9 mouse cellular contexts compared by ENCODE assay signal in the genomic region with DNA sequence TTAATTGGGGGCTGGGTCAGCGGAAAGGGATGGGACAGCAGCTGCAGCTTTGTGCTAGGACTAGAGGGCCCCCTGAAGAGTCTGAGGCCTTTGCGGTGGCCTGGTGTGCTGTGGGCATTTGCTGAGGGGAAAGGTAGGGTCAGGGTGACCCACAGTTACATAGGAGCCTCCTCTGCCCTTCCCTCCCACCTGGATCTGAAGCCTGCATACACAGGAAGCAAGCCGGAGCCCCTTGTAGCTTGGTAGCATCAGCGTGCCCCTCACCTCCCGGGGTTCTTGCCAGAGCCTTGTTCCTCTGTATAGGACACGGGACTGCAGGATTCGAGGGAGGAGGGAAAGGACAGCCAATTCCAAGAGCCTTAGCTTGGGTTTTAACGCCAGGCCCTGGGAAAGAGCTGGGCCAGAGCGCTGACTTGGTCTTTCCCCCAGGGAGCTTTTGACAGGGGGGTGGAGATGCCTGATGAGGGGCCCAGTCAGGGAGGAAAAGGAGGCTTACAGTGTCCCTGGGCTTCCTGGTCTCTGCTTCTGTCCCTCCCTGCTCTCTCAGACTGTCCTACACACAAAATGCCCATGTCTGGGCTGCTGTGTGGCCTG. TPM values are rescaled to one million over a fixed set of nuclear protein-coding genes. Genes with fewer than 3 reads are reported as not detected.
A peak's percentile ranks its signal among the peaks of the same experiment; 100 is the strongest.
DNase-seq lines count a peak whose midpoint lies in the region; ATAC-seq lines count a peak whose summit lies in the region.
"Had no signal": no experiment of that assay in that cellular context is flagged by ENCODE, and none has a peak within 500 bp of the region (broad histone marks: within the 10 kb centered on the region; RNA-seq: fewer than 3 reads in every experiment).

No protein-coding gene starts in this region.

- no peaks in the 10 kb centered on the region for H3K27me3 ChIP-seq in kidney, embryonic 14.5 days (ENCODE audit: control insufficient read depth, insufficient read depth, low read length)
- H3K27me3 ChIP-seq in forebrain, embryonic 13.5 days: no peaks in the 10 kb centered on the region
- H3K27me3 ChIP-seq in intestine, embryonic 14.5 days (replicated peaks; ENCODE audit: control insufficient read depth, insufficient read depth, low read length): no peaks in the 10 kb centered on the region
- no peaks in the 10 kb centered on the region for H3K27me3 ChIP-seq in neural tube, embryonic 11.5 days (ENCODE audit: control insufficient read depth, insufficient read depth, low read length)

- WGBS in kidney, embryonic 14.5 days: 9% methylated on average over 9 of the region's 9 CpGs
- WGBS in forebrain, embryonic 13.5 days: 2% methylated on average over 9 of the region's 9 CpGs
- 14% methylated on average over 9 of the region's 9 CpGs for WGBS in intestine, embryonic 14.5 days
- WGBS in neural tube, embryonic 11.5 days: 1% methylated on average over 9 of the region's 9 CpGs

- peak overlapping the region; percentile 71 for H3K9ac ChIP-seq in kidney, embryonic 14.5 days (ENCODE audit: low read depth, low read length)
- peak overlapping the region; percentile 73 for H3K9ac ChIP-seq in forebrain, embryonic 13.5 days
- H3K9ac ChIP-seq in intestine, embryonic 14.5 days (ENCODE audit: low read length): peak overlapping the region; percentile 79
- H3K9ac ChIP-seq in neural tube, embryonic 11.5 days (ENCODE audit: low read length): peak overlapping the region; percentile 48

- no peaks in the 10 kb centered on the region for H3K9me3 ChIP-seq in kidney, embryonic 14.5 days (ENCODE audit: control insufficient read depth, low read length)
- H3K9me3 ChIP-seq in forebrain, embryonic 13.5 days (replicated peaks): no peaks in the 10 kb centered on the region
- H3K9me3 ChIP-seq in intestine, embryonic 14.5 days (ENCODE audit: control insufficient read depth, low read length): no peaks in the 10 kb centered on the region
- H3K9me3 ChIP-seq in neural tube, embryonic 11.5 days (ENCODE audit: control insufficient read depth, low read length): no peaks in the 10 kb centered on the region

- H3K4me3 ChIP-seq in kidney, embryonic 14.5 days (ENCODE audit: low read length): peak overlapping the region; percentile 70
- peak overlapping the region; percentile 62 for H3K4me3 ChIP-seq in forebrain, embryonic 13.5 days
- peak overlapping the region; percentile 69 for H3K4me3 ChIP-seq in intestine, embryonic 14.5 days (ENCODE audit: low read depth, low read length)
- peak overlapping the region; percentile 57 for H3K4me3 ChIP-seq in neural tube, embryonic 11.5 days (ENCODE audit: low read depth, low read length)
- H3K4me3 ChIP-seq: erythroblast, embryonic 14.5 days had no signal

- peak overlapping the region; percentile 95 for H3K27ac ChIP-seq in kidney, embryonic 14.5 days (ENCODE audit: low read depth, low read length)
- H3K27ac ChIP-seq in forebrain, embryonic 13.5 days: peak overlapping the region; percentile 49
- peak overlapping the region; percentile 94; the same call in 1 of the 2 replicates for H3K27ac ChIP-seq in intestine, embryonic 14.5 days (ENCODE audit: low read depth)
- H3K27ac ChIP-seq in neural tube, embryonic 11.5 days (ENCODE audit: low read depth, low read length): peak overlapping the region; percentile 45; the same call in 1 of the 2 replicates

- peaks cover 4% of the 10 kb centered on the region; the same call in 1 of the 2 replicates for H3K36me3 ChIP-seq in kidney, embryonic 14.5 days (ENCODE audit: control insufficient read depth, insufficient read depth, low read length)
- peaks cover 13% of the 10 kb centered on the region for H3K36me3 ChIP-seq in forebrain, embryonic 13.5 days (ENCODE audit: poor library complexity, severe bottlenecking)
- no peaks in the 10 kb centered on the region for H3K36me3 ChIP-seq in intestine, embryonic 14.5 days (ENCODE audit: control insufficient read depth, insufficient read depth, low read length)
- H3K36me3 ChIP-seq in neural tube, embryonic 11.5 days (ENCODE audit: control insufficient read depth, insufficient read depth, low read length): peaks cover 2% of the 10 kb centered on the region

- no peak for DNase-seq in kidney, adult 18-20 months
- DNase-seq in intestine, embryonic 14.5 days (ENCODE audit: low spot score): peak; percentile 62
- peak; percentile 38 for DNase-seq in neural tube, embryonic 11.5 days (ENCODE audit: low spot score)
- DNase-seq in c-Kit-positive CD71-positive TER-119-positive erythroid progenitor cells, embryonic 14.5 days (ENCODE audit: low spot score): no peak
- DNase-seq in MN1 (ENCODE audit: low spot score): no peak
- no peak for DNase-seq in frontal cortex, postnatal 14 days (ENCODE audit: low spot score in 2 of 2)

- no peak for ATAC-seq in kidney, embryonic 14.5 days (ENCODE audit: low FRiP score, low TSS enrichment)
- no peak for ATAC-seq in forebrain, embryonic 13.5 days
- no peak for ATAC-seq in intestine, embryonic 14.5 days (replicated peaks; ENCODE audit: low FRiP score, low TSS enrichment, low read depth)
- no peak for ATAC-seq in neural tube, embryonic 11.5 days (ENCODE audit: insufficient read depth, low FRiP score, low TSS enrichment)

- H3K4me1 ChIP-seq in kidney, embryonic 14.5 days (ENCODE audit: control insufficient read depth, insufficient read depth, low read length): peaks cover 26% of the 10 kb centered on the region
- peaks cover 35% of the 10 kb centered on the region for H3K4me1 ChIP-seq in forebrain, embryonic 13.5 days
- H3K4me1 ChIP-seq in intestine, embryonic 14.5 days (replicated peaks; ENCODE audit: control insufficient read depth, insufficient read depth, low read length): peaks cover 26% of the 10 kb centered on the region
- H3K4me1 ChIP-seq in neural tube, embryonic 11.5 days (ENCODE audit: control insufficient read depth, insufficient read depth, low read length): peaks cover 11% of the 10 kb centered on the region; the same call in 1 of the 2 replicates

- H3K4me2 ChIP-seq in kidney, embryonic 14.5 days (replicated peaks; ENCODE audit: low read depth, low read length): peak overlapping the region; percentile 73
- peak overlapping the region; percentile 98 for H3K4me2 ChIP-seq in forebrain, embryonic 13.5 days
- peak overlapping the region; percentile 71 for H3K4me2 ChIP-seq in intestine, embryonic 14.5 days (ENCODE audit: low read length)
- peak overlapping the region; percentile 56 for H3K4me2 ChIP-seq in neural tube, embryonic 11.5 days (ENCODE audit: low read depth)

RNA-seq across cellular contexts. Expression of gene Mrc2, which starts 1.6 kb away (rescaled TPM):
- polyA plus RNA-seq in kidney, embryonic 14.5 days (2014; fragmentation: Nextera tagmentation; extraction: Ambion mirVana): 10.9 and 11.5 TPM in 2 replicates
- 4.5 and 6.3 TPM in 2 replicates for polyA plus RNA-seq in forebrain, embryonic 13.5 days (2015; fragmentation: Nextera tagmentation; extraction: Ambion mirVana)
- 8.7 and 8.8 TPM in 2 replicates for polyA plus RNA-seq in intestine, embryonic 14.5 days (2014; fragmentation: Nextera tagmentation; extraction: Ambion mirVana)
- polyA plus RNA-seq in neural tube, embryonic 11.5 days (2014; fragmentation: Nextera tagmentation; extraction: Ambion mirVana): 9.3 and 10.7 TPM in 2 replicates

Comparison
In these comparisons a context has a peak if more than half of its experiments do, and no peak if none do; other contexts are left out.
1. H3K27ac ChIP-seq: peak in every context shown above with its lines; median percentile 95 in kidney, embryonic 14.5 days; 94 in intestine, embryonic 14.5 days; 49 in forebrain, embryonic 13.5 days; 45 in neural tube, embryonic 11.5 days.
2. DNase-seq: peak in intestine, embryonic 14.5 days (single experiment) and neural tube, embryonic 11.5 days (single experiment); none in kidney, adult 18-20 months (single experiment), c-Kit-positive CD71-positive TER-119-positive erythroid progenitor cells, embryonic 14.5 days (single experiment), MN1 (single experiment) and frontal cortex, postnatal 14 days (0 of 2).
3. Peak in every context shown above with its lines, with median percentiles within 50 percentile points of each other: H3K4me2 ChIP-seq, H3K4me3 ChIP-seq and H3K9ac ChIP-seq.